Mouse (Mus musculus) kidney, adult 8-10 months (tissue): ENCODE measurements at regions not wholly inside any gene's neighbourhood (a gene's known extent, or its start where the extent isn't known, plus 50 kb on each side); places are given as distances from the start of the nearest gene placed in this dataset.

Source experiments
- DNase-seq, 2 experiments: peaks; one replicate each; pipeline ENCODE4 v3.0.0; 2022

DNA sequence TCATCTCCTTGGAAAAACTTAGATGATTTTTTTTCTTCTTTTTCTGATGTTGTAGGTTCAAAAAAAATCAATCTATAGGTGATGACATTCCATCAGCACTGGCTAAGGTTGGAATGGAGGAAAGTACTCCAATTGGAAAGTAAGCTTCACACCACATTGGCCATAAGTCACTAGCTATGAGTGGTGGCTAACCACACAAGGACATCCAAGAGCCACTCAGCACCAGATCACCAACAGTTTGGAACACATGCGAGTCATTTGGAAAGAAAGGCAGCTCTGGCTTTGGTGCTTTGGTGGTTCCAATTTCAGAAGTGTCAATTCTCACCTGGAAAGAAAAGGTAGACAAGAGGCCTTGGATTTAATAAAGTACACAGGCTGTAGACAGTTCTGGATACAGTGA, 442.5 kb upstream of the Sel1l start:
- no peak for DNase-seq

DNA sequence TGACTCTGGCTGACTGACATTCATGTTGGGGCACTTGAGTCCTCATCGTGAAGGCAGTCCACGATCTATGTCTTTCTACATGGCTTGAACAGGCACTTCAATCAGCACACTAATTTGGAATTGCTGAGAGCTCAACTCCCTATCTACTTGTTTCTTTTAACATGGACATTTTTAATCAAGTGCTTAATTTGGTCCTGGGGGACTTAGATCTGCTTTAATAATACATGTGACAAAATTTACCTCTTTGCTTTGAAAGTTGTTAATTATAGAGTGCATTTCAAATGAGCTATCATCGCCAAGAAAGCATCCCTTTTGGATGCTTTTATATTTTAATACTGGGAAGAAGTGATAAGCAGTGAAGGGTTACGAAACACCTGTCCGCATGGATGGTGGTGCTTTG, 436.6 kb upstream of the Sel1l start:
- no peak for DNase-seq

DNA sequence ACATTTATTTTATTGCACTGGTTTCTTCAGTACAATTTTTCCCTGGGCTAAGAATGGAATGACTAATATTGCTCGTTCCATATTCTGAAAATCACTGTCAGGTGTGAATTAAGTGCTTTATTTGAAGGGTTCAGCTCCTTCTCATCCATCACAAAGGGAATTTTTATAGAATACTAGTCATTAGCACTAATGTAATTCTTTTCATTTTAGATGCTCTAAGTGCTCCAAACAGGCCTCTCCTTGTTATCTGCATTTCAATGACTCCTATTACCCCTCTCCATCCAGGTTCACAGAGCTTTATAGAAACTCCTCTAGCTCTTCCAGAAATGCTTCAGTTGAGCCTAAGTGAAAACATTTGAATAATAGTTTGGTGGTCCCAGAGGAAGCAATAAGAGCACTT, 431.5 kb upstream of the Sel1l start:
- DNase-seq = no peak

DNA sequence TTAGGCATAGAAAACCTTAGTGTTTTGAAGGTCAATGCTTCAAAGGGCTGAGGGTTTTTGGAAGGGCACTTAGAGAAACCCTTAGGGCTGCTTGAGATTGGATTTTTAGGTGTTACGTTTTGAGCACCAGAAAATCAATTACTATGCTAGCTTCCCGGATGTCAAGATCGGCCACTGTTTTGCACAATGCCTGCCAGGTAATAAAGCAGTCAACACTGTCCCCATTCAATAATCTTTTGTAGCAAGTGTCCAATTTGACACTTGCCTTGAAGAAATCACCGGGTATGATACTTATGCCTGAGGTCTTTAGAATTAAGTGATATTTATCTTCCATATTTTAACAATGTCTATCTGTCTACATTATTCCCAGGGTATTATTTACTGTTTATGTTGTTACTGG, 403.0 kb upstream of the Sel1l start:
- no peak for DNase-seq

DNA sequence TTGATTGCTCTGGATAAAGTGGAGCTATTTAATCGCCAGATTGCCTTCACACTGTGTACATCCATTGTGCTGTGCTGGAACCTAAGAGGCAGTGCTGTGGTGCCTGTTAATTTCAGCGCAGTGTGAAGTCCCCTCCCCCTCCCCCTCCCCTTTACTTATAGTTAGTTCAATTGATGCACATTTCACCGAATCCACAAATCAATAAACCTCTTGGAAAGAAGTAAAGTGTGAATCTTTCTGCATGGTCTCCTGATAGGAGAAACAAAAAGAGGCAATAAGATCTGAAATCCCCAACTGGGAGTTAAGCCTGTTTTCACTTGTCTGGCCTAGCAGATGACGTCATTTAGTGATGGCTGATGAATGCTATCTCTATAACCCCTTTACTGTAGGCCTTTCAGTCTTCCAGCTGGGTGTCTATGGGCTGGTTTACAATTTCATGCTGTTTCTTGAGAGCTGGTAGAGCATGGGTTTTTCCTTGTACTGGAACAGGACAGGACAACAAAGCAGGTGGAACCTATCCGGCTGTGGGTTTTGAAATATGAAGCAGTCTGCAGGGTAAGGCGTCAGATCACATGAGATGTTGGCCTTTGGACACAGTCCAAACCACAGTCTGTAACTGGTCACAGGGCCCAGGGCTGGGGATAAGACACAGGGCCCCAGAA, 398.0 kb upstream of the Sel1l start:
- DNase-seq = no peak

DNA sequence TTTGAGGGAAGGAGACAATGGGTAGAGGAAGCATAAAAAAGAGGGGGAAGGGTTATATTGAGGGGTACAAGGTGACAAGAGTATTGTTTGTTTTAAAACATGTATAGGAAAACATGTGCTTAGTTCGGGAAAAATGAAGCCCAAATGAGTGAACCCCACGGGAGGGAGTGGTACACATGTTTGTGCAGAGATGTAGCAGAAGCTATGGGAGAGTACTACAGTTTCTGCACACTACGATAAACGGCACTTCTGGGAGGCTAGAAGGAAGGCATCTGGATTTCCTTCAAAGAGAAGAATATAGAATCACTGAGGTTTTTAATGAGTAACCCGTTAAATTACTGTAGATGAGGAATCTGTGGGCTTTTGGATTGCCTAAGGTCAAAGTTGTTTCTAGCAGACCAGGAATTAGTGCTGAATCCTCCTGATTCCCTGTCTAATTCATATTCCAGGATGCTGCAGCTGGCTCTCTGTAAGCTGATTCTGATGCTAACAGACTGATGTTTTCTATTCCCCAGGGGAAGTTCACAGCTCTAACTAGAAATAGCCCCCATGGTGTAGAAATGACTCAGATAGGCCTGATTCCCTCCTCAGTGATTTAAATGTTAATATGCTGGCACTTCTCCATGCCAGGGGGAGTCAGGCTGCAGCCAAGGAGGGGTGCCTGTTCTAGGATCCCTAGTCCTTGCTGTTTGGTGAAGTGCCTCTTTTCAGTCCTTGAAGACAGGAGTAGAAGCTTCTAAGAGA, 391.2 kb upstream of the Sel1l start:
- no peak for DNase-seq

DNA sequence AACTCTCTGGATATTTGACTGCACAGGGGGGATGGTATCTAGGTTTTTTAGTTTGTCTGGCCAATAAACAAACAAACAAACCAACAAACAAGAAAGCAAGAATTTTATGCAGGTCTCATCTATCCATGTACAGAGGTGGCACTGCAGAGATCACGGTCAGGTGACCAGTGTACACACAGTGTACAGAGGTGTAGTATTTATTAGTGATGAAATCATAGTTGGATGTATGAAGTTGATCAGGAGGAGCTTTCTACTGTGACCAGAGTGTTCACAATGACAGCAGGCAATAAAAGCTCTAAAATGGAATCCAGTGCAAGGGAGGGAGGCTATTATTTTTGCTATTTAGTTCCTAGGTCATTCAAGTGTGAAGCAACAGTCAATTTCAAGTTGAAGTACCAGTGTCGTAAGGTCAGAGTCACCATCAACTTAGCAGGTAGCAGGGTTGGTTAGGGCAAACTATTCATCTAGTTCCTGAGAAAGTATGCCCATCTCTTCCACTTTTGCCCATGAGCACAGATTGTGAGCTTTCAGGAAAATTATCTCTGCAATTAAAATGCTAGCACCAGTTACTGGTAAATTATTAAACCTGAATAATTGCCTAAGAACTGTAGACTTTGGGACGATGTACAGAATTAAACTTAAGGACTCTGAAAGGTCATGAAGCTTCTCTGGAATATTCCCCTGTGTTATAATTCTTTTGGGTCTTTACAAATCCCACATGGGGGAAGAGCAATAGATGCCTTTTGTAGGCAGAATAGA, 384.9 kb upstream of the Sel1l start:
- peak in 1 of 2 experiments; percentile 9 for DNase-seq

DNA sequence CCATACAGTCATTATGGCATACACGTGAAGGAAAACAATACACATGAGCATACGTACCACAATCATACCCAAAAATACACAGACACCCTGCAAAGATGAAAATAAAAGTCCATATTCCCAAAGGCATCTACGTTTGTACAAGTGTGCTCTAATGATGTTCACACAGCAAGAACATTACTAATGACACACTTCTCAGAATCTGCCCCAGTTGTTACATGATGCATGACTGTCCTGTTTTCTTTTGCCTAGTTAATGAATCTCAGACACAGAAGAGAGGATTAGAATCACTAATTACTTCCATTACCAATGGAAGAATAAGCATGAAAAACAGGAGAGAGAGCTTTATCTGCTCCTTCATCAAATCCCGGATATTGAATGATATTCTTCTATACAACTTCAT, 379.6 kb upstream of the Sel1l start:
- peak in 1 of 2 experiments; percentile 22 for DNase-seq

DNA sequence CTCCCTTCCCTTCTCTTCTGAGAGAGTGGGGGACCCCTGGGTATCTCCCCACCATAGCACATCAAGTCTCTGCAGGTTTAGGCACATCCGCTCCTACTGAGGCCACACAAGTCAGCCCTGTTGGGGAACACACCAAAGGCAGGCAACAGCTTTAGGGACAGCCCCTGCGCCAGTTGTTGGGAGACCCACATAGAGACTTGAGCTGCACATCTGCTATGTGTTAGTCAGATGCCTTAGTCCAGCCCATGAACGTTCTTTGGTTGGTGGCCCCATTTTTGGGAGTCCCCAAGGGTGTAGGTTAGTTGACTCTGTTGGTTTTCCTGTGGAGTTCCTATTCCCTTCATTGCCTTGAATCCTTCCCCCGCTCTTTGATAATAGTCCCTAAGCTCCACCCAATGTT, 354.4 kb upstream of the Sel1l start:
- DNase-seq = no peak

DNA sequence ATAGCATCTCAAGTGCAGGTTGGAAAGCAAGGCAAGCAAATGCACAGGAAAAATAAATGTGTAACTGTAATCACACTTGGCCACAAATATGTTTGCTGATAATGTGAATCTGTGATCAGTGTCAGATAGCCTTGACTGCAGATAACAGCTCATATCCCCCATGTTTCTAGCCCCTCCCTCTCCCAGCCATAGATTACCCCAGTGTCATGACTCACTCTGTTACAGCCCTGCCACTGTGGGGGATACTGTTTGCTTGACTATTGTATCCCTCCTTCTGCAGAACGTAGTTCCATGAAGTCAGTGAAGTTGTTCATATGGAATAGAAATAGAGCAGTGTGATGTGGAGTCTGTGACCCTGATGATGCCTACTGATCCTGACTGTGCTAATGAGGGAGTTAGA, 351.6 kb upstream of the Sel1l start:
- no peak for DNase-seq

DNA sequence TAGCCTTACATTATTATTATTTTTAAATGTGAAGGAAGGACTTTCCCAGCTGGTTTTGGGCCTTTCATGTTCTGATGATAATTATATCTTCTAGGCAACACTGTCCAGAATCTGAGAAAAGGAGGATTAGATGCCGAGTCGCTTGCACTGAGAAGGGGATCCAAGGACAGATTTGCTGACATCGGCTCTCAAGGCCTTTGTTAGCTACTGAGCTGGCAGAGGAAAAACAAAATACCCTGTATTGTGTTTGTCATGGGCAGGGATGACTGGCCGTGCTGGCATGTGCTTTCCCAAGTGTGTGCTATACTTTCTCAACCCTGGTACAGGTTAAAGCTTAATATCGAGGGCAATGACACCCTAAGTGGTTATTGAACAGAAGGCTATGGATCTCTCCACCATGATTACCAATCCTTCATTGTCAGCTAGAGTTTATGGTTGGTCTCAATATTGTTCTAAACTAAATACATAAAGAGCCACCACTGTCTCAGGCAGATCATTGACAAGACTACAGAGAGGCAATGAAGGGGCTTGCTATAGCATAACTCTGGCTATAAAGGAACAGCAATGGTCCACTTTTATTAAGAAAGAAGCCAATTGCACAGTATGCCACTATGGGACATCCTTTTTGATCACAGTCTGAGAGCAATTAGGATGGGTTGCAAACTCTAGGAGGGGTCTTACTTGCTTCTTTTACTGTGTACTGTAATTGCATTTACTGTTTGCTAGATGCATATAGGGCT, 350.0 kb upstream of the Sel1l start:
- DNase-seq = no peak

DNA sequence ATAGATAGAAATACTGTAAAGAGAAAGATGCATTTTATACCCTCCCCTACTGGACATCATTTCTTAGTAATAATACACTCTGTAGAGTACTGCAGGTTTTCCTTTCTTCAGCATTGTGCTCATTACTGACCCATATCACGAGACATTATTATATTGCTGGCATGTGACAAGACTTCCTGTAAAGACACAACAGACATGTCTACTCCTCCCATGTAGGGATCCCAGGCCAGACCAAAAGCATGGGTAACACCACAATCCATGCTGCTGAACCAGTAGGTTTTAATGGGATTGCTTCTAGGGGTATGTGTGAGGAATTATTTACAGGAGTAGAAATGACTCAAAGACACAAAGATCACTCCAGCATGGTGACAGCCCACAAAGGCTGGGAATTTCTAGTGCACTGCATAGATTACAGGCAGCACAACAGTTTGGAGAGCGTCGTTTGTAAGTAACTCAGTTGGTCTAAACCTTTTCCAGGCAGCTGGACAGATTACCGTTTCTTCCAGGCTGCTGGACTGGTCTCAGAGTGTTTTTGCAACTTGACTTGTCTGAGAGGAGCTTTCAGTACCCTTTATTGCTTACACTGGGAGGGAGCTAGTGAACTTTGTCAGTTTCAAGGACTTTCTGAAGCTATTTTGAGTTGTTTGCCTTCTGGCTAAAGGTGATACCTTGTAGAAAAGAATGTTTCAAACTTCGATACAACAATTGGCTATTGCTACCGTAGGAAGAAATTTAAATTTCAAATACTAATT, 345.2 kb upstream of the Sel1l start:
- peak in 1 of 2 experiments; percentile 6 for DNase-seq

DNA sequence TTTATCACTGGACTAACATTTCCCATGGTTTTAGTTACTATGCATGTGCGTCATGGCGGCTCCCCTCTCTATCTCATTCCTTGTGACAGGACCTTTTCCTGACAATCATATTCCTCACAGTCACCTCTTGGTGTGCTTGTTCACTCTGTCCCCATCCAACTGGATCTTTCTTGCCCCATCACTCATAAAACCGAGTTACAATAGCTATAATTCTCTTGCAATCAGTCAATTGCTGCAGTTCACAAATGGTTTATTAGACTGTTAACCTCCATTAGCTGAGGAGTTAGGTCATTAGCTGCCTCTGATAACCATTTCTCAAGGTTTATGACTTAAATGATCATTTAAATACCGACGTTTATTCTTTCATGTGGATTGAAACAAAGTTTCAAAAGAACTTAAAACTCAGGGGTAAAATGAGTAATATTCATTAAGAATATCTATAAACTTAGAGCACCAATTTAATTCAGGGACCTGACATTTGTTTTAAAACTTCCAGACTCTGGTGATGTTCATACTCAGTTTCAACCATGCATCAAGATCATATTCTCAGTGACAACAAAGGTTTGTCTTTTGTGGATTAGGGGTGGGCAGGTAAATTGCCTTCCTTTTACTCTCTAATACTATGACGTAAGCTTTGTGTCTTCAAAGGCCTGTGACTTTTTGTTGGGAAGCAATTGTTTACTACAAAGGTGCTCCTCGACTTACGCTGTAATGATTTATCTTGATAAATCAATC, 344.4 kb upstream of the Sel1l start:
- no peak for DNase-seq

DNA sequence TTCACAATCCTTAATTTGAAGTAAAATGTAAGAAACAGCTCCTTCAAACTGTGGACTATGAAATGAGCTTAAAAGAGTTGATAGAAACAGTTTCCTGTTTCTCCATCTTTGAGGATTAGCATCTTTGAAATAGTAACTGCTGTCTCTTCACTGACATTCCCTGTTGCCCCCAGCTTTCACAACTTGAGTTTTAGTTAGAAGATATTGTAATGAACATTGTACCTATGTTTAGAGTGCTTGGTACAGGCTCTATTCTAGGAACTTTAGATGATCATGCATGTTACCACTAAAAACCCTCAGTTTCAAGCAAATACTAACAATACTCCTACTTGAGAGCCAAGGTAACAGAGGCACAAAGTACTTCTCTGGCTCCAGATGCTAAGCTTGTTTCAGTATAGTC, 340.1 kb upstream of the Sel1l start:
- no peak for DNase-seq

DNA sequence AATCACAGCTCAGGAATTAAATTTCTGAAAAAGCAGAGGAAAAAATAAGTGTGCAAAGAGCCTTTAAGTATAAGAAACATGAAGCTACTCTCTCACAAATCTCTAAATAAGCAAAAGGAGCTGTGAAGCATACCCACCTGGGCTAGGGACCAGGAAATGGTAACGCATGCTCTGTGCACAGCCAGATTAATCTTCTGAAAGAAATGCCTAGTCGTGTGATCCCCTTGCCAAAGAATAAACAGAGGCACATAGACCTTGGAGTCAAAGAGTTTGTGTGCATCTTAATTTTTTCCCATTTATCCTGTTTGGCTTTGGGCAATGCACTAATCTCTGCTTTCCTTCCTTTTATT, 338.2 kb upstream of the Sel1l start:
- DNase-seq = no peak

DNA sequence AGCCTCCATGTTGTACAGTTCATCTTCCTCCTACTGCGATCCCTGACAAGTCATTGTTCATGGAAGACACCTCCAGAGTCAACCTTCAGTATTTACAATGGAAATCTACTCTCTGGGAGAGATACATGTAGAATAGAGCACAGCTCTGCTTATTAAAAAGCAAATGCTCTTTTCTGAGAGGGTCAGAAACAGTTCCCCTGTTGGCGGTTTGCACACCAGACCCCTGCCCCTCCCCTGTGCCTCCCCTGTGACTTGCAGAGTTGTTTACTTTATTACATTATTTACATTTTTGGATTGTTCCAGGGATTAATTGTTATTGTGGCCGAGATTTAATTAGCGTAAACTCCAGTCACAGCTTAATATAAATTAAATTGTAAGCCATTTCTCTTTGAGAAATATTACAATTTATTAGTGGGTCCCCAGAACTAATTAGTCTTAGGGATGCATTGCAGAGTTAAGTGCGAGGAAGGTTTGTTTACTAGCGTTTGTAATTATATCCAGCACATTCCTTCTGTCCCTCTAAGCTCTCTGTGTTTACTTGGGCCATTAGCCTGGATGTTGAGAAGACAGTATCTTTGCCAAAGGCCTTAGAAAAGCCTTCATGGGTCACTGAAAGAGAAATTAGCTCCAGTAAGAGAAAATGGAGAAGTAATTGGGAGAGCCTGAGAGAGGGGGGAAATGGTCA, 337.6 kb upstream of the Sel1l start:
- DNase-seq = peak in 1 of 2 experiments; percentile 4

DNA sequence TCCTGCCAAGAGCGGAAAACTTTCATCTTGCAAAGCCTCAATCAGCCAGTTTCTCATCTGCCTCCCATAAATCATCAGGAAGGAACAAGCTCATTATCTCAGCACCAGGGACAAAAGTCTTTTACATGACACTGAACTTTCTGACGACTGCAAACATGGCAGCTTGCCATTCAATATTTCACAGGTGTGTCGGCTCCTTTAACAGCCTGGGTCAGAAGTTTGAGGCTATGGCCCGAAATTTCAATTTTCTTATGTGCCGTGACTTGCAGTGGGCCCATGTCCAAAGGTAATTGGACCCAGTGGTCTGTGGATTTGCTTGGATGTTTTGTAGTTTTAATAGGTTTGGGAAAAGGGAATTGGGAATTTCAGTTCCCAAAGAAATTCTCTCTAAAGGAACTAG, 330.3 kb upstream of the Sel1l start:
- no peak for DNase-seq

DNA sequence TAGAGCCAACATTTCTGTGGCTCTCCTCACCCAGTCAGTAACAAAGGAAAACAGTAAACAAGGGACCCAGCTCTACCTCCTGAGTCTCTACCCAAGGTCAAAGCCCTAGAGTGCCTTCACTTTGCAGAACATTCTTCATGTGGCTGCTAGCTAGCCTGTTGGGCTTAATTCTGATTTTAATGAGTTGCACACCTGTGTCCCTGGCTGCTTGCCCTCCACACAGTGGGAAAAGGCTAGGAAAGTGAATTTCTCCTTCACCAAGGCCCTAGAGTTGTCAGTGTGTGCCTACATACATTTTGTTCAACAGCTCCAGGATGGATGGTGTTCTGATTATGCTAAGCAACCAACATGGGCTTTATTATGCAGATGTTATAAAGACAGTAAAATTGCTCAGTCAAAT, 307.8 kb upstream of the Sel1l start:
- DNase-seq = peak; percentile 16 to 30

DNA sequence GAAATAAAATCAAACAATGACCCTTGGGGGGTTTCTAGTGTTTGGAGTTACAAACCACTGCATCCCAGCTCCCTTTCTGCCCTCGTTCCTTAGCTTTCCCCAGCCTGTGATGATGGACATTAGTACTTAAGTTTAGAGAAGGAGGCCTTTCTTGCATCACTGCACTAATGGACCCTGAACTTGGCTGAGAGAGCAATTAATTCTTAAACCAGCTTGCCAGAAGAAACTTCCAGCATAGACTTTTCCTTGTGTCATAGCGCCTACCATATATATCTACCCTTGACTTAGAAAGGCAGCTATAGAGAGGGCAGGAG, 303.9 kb upstream of the Sel1l start:
- no peak for DNase-seq

DNA sequence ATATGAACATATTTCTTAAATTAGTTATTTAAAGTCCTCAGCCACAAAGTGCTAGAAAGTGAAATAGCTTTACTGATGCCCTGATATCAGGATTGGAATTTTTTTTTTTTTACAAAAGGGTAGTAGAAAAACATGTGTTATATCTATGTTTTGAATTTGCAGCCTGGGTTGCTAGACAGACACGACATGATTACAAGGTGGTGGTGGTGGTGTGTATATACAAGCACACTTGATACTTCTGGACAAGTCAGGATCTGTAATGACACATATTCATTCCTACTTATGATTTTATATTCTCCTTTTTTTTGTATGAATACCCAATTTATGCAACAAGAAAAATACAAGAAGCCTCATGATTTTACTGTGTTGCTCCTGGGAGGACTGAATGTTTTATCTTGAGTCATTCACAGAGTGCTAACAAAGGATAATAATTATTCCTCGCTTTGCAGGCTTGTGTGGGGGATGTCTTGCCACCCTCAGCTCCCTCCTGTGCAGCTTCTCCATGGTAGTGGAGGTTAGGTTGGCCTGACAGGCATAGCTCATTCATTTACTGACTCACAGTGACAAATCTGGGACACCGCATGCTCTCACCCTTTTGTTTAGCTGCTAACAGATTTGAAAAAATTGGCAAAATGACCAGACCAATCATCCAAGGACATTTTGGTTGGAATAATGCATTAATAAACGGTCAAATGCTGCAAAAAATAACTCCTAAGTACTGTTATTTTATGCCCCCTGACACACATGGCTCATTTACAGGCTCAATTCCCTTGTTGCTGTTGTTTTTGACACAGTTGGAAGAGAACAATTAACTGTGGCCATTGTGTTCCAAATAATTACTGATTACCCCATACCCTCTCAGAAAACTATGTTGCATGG, 303.3 kb upstream of the Sel1l start:
- DNase-seq = no peak

DNA sequence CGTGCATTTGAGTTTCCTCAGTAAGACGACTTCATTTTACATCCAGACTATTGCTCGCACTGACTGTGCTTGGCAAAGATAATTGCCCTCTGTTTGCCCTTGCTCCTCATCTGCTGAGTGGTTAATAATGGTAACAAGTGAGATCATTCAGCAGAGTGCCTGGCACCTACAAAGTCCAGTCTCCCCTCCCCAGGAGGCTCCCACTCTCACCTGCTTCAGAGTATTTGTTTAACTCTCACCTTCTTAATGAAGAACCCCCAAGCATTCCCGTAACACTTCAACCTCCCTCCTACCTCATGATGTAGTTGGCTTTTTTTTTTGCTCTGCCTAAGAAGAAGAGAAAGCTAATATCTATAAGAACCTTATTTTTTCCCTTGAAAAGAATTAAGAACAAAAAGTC, 288.6 kb upstream of the Sel1l start:
- no peak for DNase-seq
